Mouse (Mus musculus) cerebellum, adult 2 months (tissue): ENCODE data around the gene Parp14.

Source experiments
- CTCF ChIP-seq: fragments of 200-500 bp; IDR thresholded peaks from 2 replicates; pipeline ENCODE4 v1.5.1; 2011; ENCODE audit warnings: low read depth, mild to moderate bottlenecking, control low read depth, low read length, moderate library complexity, borderline replicate concordance; ENCODE audit not compliant: insufficient read depth
- POLR2A ChIP-seq: fragments of 200-500 bp; IDR thresholded peaks from 2 replicates; pipeline ENCODE4 v1.6.1; 2011; ENCODE audit warnings: low read length, control low read depth, borderline replicate concordance; ENCODE audit not compliant: insufficient read depth

GRCm38 (mm10) chr16:35860236-35860635 is 11.1 kb downstream of the Parp14 start:
- TF ChIP-seq CTCF (no peak), POLR2A (no peak)
